Mouse (Mus musculus): Measurements from ENCODE around the gene Chchd5. TPM values are rescaled to one million over a fixed set of nuclear protein-coding genes. Genes with fewer than 3 reads are reported as not detected.

The Chchd5 gene
- total RNA-seq (2021) = 10 to 100 TPM in 1 of 2 experiments, 1 to 10 TPM in 1; 9.1 to 10.2 TPM
- long read RNA-seq, experiment 1, transcript Chchd5-201 (4 exons, 1,325 nt) = major isoform, 7 of 7 reads
- long read RNA-seq, experiment 1, partial matches to known transcripts = 0 of 7 reads
- long read RNA-seq, experiment 1, other reads (novel, unspliced or antisense) = 0 of 7 reads
- long read RNA-seq, experiment 2, transcript Chchd5-201 (4 exons, 1,325 nt) = major isoform, 7 of 9 reads
- long read RNA-seq, experiment 2, partial matches to known transcripts = 0 of 9 reads
- long read RNA-seq, experiment 2, other reads (novel, unspliced or antisense) = 0 of 9 reads

- peak; percentile 73 for DNase-seq
These were observed at the start of gene Chchd5 for GRCm38 (mm10) chr2:129129412-129129929. Gene Chchd5 (plus strand): TSS chr2:129129700.

GRCm38 (mm10) chr2:129081097-129081496, 48.4 kb upstream of the Chchd5 start:
- no peak for DNase-seq

GRCm38 (mm10) chr2:129083514-129083913, 46.0 kb upstream of the Chchd5 start:
- DNase-seq = no peak

DNA sequence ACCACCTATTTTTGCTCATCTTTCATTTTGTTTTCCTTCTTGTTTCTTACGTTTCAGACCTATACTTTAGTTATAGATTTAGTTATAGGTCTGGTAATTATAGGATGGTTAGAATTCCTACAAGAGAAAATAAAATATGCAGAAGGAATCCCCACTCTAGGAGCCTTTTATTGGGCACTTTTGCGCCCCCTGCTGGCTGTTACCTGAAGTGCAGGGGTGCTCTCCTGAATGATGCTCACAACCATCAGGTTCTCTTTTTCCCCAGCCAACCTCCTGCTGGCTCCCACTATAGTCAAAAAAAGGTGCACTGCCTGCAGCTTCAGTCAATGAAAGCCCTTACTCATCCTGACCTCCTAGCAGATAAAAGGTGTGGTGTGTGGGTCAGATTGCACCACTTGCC, 44.5 kb upstream of the Chchd5 start:
- peak; percentile 36 for DNase-seq

DNA sequence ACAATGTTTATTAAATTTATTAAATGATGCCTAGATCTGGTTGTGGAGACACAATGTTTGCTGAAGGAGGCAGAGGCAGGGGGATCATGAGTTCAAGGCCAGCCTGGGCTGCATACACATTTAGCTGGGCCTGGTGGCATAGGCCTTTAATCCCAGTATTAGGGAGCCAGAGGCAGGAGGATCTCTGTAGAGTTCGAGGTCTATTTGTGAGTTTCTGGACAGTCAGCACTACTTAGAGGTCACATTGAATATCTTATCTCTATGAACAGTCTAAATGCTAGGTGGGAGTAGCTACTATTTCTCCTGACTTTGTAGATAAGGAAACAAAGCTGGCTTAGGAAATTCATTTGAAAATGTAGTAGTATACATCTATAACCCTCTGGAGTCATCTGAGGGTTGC, 42.0 kb upstream of the Chchd5 start:
- no peak for DNase-seq

- no peak for DNase-seq
These were observed 39.1 kb upstream of the Chchd5 start for GRCm38 (mm10) chr2:129090370-129090769.

DNA sequence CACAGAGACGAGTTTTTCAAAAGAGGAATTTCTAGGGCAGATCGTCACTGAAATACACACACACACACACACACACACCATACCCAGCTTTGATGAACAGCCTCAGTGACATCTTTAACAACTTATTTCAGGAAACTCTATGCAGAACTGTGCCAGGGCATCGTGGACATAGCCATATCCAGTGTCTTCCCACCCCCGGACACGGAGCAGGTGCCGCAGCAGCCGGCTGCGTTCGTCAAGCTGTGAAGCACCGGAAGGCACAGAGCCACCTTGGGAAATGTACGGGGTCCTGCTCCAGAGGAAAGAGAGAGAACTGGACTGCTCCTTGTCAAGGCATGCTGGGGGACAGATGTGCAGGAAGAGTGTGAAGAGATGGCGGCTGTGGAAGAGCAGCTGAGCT, 36.7 kb upstream of the Chchd5 start:
- no peak for DNase-seq

GRCm38 (mm10) chr2:129093926-129094724, 35.4 kb upstream of the Chchd5 start:
- DNase-seq = no peak

- peak; percentile 82 for DNase-seq
These were observed 28.7 kb upstream of the Chchd5 start, which contains the start of gene Polr1b for GRCm38 (mm10) chr2:129100784-129101310. Gene Polr1b (plus strand): TSS chr2:129100995.

GRCm38 (mm10) chr2:129112924-129113323, 16.6 kb upstream of the Chchd5 start:
- DNase-seq = no peak

- no peak for DNase-seq
These were observed 13.7 kb upstream of the Chchd5 start for GRCm38 (mm10) chr2:129115706-129116367.

DNA sequence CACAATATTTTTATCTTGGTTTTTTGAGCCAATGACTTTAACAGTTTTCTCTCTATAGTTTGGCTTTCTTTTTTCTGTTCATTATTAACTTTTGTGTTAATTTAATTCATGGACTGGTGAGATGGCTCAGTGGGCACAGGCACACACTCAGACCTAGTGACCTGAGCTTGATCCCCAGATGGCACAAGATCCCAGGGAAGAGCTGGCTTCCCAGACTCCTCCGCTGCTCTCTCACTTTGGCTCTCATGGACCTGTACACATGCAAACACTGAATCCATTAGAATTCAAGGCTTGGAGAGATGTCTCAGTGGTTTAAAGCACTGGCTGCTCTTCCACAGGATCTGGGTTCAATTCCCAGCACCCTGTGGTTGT, 13.1 kb upstream of the Chchd5 start:
- no peak for DNase-seq

DNA sequence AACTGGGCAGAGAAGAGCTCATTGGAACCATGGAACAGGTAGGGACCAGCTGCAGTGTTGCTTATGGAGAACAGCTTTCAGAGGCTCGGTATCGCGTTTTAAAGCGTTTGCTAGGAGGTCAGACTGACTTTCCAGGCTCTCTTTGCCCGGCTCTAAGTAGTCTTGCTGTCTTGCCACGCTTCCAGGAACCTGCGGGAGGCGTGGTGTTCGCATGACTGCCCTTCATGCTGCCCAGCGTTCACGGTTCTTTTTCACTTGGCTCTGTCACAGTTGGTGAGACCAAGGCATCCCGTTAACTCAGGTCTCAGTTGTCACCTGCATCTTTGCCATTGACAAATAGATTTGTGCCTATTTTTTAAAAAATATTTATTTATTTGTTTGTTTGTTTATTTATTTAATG, 11.4 kb upstream of the Chchd5 start:
- no peak for DNase-seq

GRCm38 (mm10) chr2:129121986-129122385, 7.5 kb upstream of the Chchd5 start:
- DNase-seq = no peak

DNA sequence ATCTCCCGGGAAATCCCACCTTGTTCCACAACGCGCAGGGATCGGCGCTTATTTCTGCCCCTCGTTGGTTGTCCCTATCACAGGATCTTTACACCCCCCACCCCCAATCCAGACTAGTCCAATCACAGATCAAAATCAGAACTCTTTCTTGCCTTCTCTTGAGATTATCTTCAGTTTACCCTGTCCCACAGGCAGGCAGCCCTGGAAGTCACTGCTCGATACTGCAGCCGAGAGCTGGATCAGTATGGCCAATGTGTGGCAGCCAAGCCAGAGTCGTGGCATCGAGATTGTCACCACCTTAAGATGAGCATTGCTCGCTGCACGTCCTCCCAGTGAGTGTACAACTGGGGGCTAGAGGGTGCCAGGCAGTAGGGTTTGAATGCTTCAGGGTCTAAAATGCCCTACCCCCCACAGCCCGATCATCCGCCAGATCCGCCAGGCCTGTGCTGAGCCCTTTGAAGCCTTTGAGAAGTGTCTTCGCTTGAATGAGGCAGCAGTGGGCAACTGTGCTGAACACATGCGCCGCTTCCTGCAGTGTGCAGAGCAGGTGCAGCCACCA, 566 bp downstream of the Chchd5 start:
- DNase-seq = no peak

- DNase-seq = no peak
These were observed 1.3 kb downstream of the Chchd5 start for GRCm38 (mm10) chr2:129130776-129131175.

- no peak for DNase-seq
These were observed 2.7 kb downstream of the Chchd5 start for GRCm38 (mm10) chr2:129132231-129132630.

- DNase-seq = peak; percentile 16
These were observed 3.7 kb downstream of the Chchd5 start for GRCm38 (mm10) chr2:129133006-129133805.

DNA sequence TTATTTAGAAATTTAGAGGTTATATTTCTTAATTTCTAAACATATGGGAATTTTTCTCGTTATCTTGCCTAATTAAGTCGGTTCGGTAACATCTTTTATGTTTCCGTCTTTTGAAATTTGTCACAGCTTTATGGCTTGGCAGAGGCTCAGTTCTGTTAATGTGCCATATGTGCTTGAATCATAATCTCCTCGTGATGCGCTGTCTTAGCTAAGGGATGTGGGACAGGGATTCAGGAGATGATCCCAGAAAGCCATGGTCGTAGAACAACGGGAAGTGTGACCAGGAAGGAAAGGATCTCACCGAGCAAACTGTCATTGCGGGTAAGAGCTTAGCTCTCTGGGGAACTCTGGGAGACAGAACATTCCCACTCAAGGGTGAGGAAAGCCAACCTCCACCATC, 10.4 kb downstream of the Chchd5 start:
- DNase-seq = no peak

DNA sequence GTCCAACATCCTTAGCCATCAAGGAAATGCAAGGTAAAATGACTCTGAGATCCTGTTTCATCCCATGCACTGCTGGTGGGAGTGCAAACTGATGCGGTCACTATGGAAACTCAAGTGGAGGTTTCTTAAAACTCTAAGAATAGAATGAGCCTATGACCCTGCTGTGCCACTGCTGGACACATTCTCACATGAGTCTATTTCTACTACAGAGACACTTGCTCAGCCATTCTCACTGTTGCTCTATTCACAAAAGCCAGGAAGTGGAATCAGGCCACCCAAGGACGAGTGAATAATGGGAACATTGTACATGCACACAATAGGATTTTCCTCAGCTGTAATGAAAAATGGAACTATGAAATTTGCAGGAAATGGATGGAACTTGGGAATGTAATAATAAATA, 19.3 kb downstream of the Chchd5 start:
- DNase-seq = no peak

DNA sequence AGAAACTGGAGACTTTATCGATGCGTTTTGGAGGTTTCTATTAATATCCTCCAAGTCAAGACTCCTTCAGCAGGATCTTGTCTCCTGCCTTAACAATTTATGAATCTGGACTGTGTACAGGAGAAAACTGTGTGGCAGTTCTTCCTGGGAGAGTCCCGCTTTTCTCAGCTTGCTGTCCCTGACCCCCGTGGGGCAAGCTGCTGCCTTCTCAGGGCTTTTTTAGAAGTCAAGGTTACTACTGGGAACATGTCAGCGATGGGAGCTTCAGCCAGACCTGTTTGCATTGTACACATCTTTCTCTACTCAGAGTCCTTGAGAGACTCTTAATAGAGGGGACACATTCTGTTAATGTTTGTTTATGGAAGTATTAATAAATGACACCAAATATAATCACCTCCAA, 20.9 kb downstream of the Chchd5 start:
- no peak for DNase-seq
